Mouse (Mus musculus) stomach, postnatal 0 days (tissue): Measurements from ENCODE around the gene Olfr1279.

Source experiments
- CTCF ChIP-seq: IDR thresholded peaks from 2 replicates; pipeline ENCODE4 v1.5.1; 2016; ENCODE audit warnings: antibody characterized with exemption, low read depth, mild to moderate bottlenecking, moderate library complexity
- EP300 ChIP-seq: optimal IDR thresholded peaks from 2 replicates; pipeline ENCODE3; 2016; ENCODE audit warnings: antibody characterized with exemption

DNA sequence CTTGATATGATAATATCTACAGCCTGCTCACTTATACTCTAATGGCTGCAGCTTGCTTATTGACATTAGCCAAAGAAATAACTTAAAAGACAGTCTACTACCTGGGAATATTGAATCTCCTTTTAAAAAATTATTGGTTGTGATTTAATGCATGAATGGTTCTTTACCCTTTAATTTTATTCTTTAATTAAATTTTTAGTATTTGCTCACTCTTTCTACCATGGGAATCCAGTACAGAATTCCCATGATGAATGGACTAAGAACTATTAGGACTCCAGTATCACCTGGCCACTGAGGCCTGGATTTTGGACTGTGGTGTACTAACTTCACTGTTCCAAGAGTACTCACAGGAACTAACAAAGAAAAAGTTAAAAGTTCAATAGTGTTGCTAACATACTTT is 46.2 kb upstream of the Olfr1279 start, which contains the start of gene Olfr1276:
- TF ChIP-seq CTCF (no peak), EP300 (no peak)
